Mouse (Mus musculus): Measurements from ENCODE around the gene Bckdhb. TPM values are rescaled to one million over a fixed set of nuclear protein-coding genes. Genes with fewer than 3 reads are reported as not detected.
"Not testable (repeated sequence)": the region's sequence is repeated elsewhere in the genome, so short reads cannot be mapped to it uniquely, and the experiment has no call there.

Gene Bckdhb
- polyA plus RNA-seq, 1 experiment from 2014 or later, result 66.3 TPM

DNA sequence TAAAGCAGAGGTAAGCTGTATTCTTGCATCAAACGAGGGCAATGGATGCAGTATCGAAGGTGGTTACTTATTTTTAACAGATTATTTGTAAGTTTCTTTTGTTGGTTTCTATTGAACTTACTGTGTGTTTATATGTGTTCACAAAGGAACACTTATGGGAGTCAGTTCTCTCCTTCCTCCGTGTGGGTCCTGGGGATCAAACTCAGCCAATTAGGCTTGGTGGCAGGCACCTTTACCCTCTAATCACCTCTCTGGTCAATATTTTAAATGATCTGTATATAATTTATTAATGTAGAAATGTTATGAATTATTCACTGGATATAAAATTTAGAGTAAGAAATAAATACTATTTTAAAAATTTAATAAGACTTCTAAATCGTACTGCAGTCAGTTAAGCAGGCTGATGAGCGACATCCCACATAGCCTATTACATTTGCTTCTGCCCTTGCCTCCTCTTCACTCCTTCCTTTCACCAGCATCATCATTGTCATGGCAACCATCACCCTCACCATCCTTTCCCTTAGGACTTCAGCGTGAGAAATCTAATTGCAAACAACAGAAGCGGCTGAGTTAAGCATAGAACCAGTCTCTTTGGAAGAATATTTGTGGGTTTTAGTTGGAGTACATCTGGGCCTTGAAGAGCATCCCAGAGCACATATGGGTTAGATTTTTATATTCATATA, 130.3 kb downstream of the Bckdhb start:
- Histone ChIP-seq H3K9ac (ENCODE audit: low read length) (no peak overlapping the region), H3K27ac (replicated peaks; ENCODE audit: low read depth, low read length) (no peak overlapping the region), H3K4me2 (ENCODE audit: low read depth, severe bottlenecking) (no peak overlapping the region), H3K9me3 (ENCODE audit: control insufficient read depth, low read length) (no peaks in the 10 kb centered on the region), H3K4me1 (ENCODE audit: control insufficient read depth, insufficient read depth, low read length) (no peaks in the 10 kb centered on the region), H3K4me3 (ENCODE audit: low read depth, low read length) (no peak overlapping the region), H3K36me3 (ENCODE audit: control insufficient read depth, insufficient read depth, low read length) (no peaks in the 10 kb centered on the region), H3K27me3 (ENCODE audit: control insufficient read depth, insufficient read depth, low read length) (no peaks in the 10 kb centered on the region)
- WGBS, result 87% methylated on average over 7 of the region's 7 CpGs
- ATAC-seq (ENCODE audit: insufficient number of reproducible peaks, low FRiP score, low TSS enrichment, low read depth) (no peak), DNase-seq (ENCODE audit: low spot score) (no peak)

DNA sequence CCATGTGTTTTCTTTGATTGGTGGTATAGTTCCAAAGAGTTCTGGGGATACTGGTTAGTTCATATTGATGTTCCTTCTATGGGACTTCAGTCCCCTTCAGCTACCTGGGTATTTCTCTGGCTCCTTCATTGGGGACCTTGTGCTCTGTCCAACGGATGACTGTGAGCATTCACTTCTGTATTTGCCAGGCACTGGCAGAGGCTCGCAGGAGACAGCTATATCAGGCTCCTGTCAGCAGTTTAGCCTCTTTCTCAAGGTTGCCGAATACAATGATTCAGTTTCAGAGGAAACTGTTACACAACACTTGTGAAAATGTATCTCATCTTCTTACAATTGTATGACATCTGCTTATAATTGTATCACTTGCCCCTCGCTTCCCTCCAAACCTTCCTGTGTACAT, 135.8 kb downstream of the Bckdhb start:
- H3K4me2 ChIP-seq (ENCODE audit: low read depth, severe bottlenecking); H3K27ac ChIP-seq (replicated peaks; ENCODE audit: low read depth, low read length); H3K4me1 ChIP-seq (ENCODE audit: control insufficient read depth, insufficient read depth, low read length); H3K27me3 ChIP-seq (ENCODE audit: control insufficient read depth, insufficient read depth, low read length); H3K9ac ChIP-seq (ENCODE audit: low read length); DNase-seq (ENCODE audit: low spot score); ATAC-seq (ENCODE audit: insufficient number of reproducible peaks, low FRiP score, low TSS enrichment, low read depth); H3K36me3 ChIP-seq (ENCODE audit: control insufficient read depth, insufficient read depth, low read length); H3K4me3 ChIP-seq (ENCODE audit: low read depth, low read length); H3K9me3 ChIP-seq (ENCODE audit: control insufficient read depth, low read length): not testable (repeated sequence)
- WGBS, result 88% methylated on average over 4 of the region's 4 CpGs

DNA sequence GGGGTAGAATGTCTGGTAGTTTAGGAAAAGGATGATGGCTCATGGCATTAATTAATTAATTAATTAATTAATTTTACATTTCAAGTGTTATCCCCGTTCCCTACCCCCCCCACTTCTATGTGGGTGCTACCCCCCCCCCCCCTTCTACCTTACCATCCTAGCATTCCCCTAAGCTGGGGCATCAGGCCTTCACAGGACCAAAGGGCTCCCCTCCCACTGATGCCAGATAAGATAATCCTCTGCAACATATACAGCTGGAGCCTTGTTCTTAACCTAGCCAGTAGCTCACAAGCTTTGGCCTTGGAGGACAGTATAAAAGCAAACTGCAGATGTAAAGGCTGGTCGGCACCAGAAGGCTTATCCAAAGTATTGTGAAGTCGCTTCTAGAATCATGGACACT, 138.7 kb downstream of the Bckdhb start:
- WGBS, result 92% methylated on average over 3 of the region's 3 CpGs
- Histone ChIP-seq H3K4me1 (ENCODE audit: control insufficient read depth, insufficient read depth, low read length) (no peaks in the 10 kb centered on the region), H3K9me3 (ENCODE audit: control insufficient read depth, low read length) (no peaks in the 10 kb centered on the region), H3K36me3 (ENCODE audit: control insufficient read depth, insufficient read depth, low read length) (no peaks in the 10 kb centered on the region), H3K4me2 (ENCODE audit: low read depth, severe bottlenecking) (no peak overlapping the region), H3K4me3 (ENCODE audit: low read depth, low read length) (no peak overlapping the region), H3K27me3 (ENCODE audit: control insufficient read depth, insufficient read depth, low read length) (no peaks in the 10 kb centered on the region), H3K27ac (replicated peaks; ENCODE audit: low read depth, low read length) (no peak overlapping the region), H3K9ac (ENCODE audit: low read length) (no peak overlapping the region)
- no peak for ATAC-seq (ENCODE audit: insufficient number of reproducible peaks, low FRiP score, low TSS enrichment, low read depth)
- no peak for DNase-seq (ENCODE audit: low spot score)

DNA sequence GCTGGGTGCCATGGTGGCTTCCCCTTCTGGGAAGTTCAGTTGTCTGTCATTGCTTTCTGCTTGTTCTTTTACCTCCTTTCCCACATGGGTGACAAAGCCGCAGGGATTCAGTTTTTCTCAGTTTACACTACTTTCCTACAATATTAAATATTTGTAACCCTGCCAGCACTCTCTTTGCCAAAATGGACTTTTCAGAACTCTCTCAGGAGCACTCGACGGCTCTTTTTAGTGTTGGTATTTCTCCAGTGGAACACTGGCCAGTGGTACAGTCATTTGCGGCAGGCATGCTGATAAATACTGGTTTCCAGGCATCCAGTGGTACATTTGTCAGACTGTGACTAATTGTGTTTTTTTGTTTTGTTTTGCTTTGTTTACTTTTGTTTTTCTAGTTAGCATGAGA, 139.2 kb downstream of the Bckdhb start:
- H3K27ac ChIP-seq (replicated peaks; ENCODE audit: low read depth, low read length), result no peak overlapping the region
- no peak overlapping the region for H3K4me3 ChIP-seq (ENCODE audit: low read depth, low read length)
- no peaks in the 10 kb centered on the region for H3K27me3 ChIP-seq (ENCODE audit: control insufficient read depth, insufficient read depth, low read length)
- ATAC-seq (ENCODE audit: insufficient number of reproducible peaks, low FRiP score, low TSS enrichment, low read depth) (no peak), DNase-seq (ENCODE audit: low spot score) (no peak)
- no peaks in the 10 kb centered on the region for H3K9me3 ChIP-seq (ENCODE audit: control insufficient read depth, low read length)
- H3K4me1 ChIP-seq (ENCODE audit: control insufficient read depth, insufficient read depth, low read length), result no peaks in the 10 kb centered on the region
- 95% methylated on average over 4 of the region's 4 CpGs for WGBS
- H3K9ac ChIP-seq (ENCODE audit: low read length), result no peak overlapping the region
- H3K36me3 ChIP-seq (ENCODE audit: control insufficient read depth, insufficient read depth, low read length), result no peaks in the 10 kb centered on the region
- no peak overlapping the region for H3K4me2 ChIP-seq (ENCODE audit: low read depth, severe bottlenecking)

DNA sequence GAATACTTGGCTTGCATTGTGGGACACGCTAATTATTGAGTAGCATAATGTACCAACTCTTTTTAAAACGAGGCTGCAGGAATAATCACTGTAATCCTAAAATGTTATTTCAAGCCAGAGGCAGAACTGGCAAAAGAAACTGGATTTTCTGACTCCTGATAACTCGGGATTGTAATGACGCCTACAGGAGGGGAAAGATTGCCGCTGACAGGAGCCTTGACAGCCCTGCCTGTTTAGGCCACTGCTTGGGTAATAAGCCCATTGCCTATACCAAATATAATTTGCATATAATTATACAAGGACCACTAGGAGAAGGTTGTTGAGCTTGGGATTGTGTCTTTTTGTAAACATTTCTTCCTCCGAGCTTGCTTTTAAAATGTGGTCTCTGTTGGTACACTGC, 145.3 kb downstream of the Bckdhb start:
- Histone ChIP-seq H3K4me1 (ENCODE audit: control insufficient read depth, insufficient read depth, low read length) (no peaks in the 10 kb centered on the region), H3K4me2 (ENCODE audit: low read depth, severe bottlenecking) (no peak overlapping the region), H3K27me3 (ENCODE audit: control insufficient read depth, insufficient read depth, low read length) (no peaks in the 10 kb centered on the region), H3K36me3 (ENCODE audit: control insufficient read depth, insufficient read depth, low read length) (no peaks in the 10 kb centered on the region), H3K9me3 (ENCODE audit: control insufficient read depth, low read length) (no peaks in the 10 kb centered on the region), H3K4me3 (ENCODE audit: low read depth, low read length) (no peak overlapping the region), H3K9ac (ENCODE audit: low read length) (no peak overlapping the region), H3K27ac (replicated peaks; ENCODE audit: low read depth, low read length) (no peak overlapping the region)
- DNase-seq (ENCODE audit: low spot score) (no peak), ATAC-seq (ENCODE audit: insufficient number of reproducible peaks, low FRiP score, low TSS enrichment, low read depth) (no peak)
- WGBS, result 78% methylated on average over 6 of the region's 6 CpGs

DNA sequence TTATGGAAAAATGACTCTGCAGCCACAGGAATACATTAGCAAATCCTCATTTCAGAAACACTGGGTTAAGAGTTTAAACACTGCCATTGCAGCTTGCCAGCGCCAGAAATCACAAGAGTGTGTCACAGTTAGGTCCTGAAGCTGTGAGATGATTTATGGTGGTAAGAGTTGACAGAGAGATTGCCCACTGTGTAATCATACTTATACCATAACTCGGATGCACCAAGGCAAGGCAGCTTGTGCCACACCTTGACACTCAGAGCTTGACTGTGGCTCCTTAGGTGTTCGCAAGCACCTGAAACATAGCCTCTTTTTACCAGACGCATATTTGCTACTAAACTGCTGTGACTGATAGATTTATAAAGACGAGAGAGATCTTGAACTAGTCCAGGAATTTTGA, 145.8 kb downstream of the Bckdhb start:
- no peak for ATAC-seq (ENCODE audit: insufficient number of reproducible peaks, low FRiP score, low TSS enrichment, low read depth)
- no peaks in the 10 kb centered on the region for H3K27me3 ChIP-seq (ENCODE audit: control insufficient read depth, insufficient read depth, low read length)
- H3K4me1 ChIP-seq (ENCODE audit: control insufficient read depth, insufficient read depth, low read length), result no peaks in the 10 kb centered on the region
- no peak for DNase-seq (ENCODE audit: low spot score)
- no peak overlapping the region for H3K9ac ChIP-seq (ENCODE audit: low read length)
- H3K9me3 ChIP-seq (ENCODE audit: control insufficient read depth, low read length), result no peaks in the 10 kb centered on the region
- H3K27ac ChIP-seq (replicated peaks; ENCODE audit: low read depth, low read length), result no peak overlapping the region
- H3K4me3 ChIP-seq (ENCODE audit: low read depth, low read length), result no peak overlapping the region
- no peaks in the 10 kb centered on the region for H3K36me3 ChIP-seq (ENCODE audit: control insufficient read depth, insufficient read depth, low read length)
- WGBS, result 62% methylated on average over 5 of the region's 5 CpGs
- no peak overlapping the region for H3K4me2 ChIP-seq (ENCODE audit: low read depth, severe bottlenecking)

DNA sequence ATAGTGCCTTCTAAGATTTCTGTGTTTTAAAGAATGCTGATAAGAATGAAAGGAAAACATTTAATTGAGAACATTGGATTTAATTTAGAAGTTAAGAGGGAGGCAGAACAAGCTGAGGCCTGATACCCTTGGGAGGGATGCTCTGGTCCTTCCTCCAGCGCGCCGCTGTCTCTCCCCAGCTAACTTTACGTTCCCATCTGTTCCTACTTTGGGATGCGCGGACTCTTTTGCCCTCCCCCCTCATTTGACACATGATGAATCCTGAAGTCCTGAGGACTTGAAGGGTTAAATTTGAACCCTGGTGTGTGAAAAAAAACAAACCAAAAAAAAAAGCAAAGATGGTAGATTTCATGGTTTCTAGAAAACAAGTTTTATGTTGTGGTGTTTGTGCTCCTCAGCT, 147.6 kb downstream of the Bckdhb start:
- no peak overlapping the region for H3K9ac ChIP-seq (ENCODE audit: low read length)
- no peak for DNase-seq (ENCODE audit: low spot score)
- H3K4me3 ChIP-seq (ENCODE audit: low read depth, low read length), result no peak overlapping the region
- H3K9me3 ChIP-seq (ENCODE audit: control insufficient read depth, low read length), result no peaks in the 10 kb centered on the region
- H3K36me3 ChIP-seq (ENCODE audit: control insufficient read depth, insufficient read depth, low read length), result no peaks in the 10 kb centered on the region
- WGBS, result 30% methylated on average over 6 of the region's 6 CpGs
- H3K4me1 ChIP-seq (ENCODE audit: control insufficient read depth, insufficient read depth, low read length), result no peaks in the 10 kb centered on the region
- H3K4me2 ChIP-seq (ENCODE audit: low read depth, severe bottlenecking), result no peak overlapping the region
- no peaks in the 10 kb centered on the region for H3K27me3 ChIP-seq (ENCODE audit: control insufficient read depth, insufficient read depth, low read length)
- ATAC-seq (ENCODE audit: insufficient number of reproducible peaks, low FRiP score, low TSS enrichment, low read depth), result no peak
- H3K27ac ChIP-seq (replicated peaks; ENCODE audit: low read depth, low read length), result no peak overlapping the region

DNA sequence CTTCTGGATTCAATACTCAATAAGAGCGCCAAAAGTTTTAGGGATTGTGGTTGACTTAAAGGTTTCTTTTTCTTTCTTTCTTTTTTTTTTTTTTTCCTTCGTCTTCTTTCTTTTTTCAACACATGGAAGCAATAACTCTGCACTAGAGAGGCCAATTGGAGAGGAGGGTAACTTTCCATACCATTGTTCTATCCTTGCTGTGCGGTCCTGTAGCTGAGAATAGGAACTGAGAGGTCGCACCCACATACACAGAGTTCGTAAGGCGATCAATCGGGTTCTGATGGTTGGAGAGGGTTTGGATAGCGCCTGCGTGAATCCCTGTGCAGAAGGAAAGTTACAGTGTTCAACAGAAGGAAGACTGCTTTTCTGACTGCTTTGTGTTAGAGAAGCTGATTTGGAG, 148.3 kb downstream of the Bckdhb start:
- no peak overlapping the region for H3K4me3 ChIP-seq (ENCODE audit: low read depth, low read length)
- no peak overlapping the region for H3K9ac ChIP-seq (ENCODE audit: low read length)
- no peak overlapping the region for H3K4me2 ChIP-seq (ENCODE audit: low read depth, severe bottlenecking)
- H3K27me3 ChIP-seq (ENCODE audit: control insufficient read depth, insufficient read depth, low read length), result no peaks in the 10 kb centered on the region
- no peaks in the 10 kb centered on the region for H3K9me3 ChIP-seq (ENCODE audit: control insufficient read depth, low read length)
- ATAC-seq (ENCODE audit: insufficient number of reproducible peaks, low FRiP score, low TSS enrichment, low read depth) (0 out of 2 replicates have a peak, but pooled peaks have one; percentile 9), DNase-seq (ENCODE audit: low spot score) (no peak)
- H3K36me3 ChIP-seq (ENCODE audit: control insufficient read depth, insufficient read depth, low read length), result no peaks in the 10 kb centered on the region
- no peak overlapping the region for H3K27ac ChIP-seq (replicated peaks; ENCODE audit: low read depth, low read length)
- H3K4me1 ChIP-seq (ENCODE audit: control insufficient read depth, insufficient read depth, low read length), result no peaks in the 10 kb centered on the region
- WGBS, result 57% methylated on average over 9 of the region's 9 CpGs

DNA sequence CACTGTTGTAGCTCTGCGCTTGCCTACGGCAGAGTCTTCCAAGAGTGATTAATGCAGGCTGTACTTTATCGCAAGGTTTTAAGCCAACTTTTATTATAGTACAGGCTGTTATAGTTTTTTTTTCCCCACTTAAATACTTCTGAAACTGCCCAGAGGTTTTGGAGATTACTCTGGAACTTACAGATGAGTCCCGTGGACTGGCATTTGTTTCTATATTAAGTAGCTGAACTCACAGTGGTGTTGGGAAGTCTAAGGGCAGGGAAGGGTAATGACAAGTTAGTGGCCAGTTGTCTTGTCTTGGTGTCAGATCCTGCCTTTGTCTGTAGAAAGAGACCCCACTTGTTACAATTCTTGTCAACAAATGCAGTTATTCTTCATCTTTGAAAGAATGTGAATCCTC, 158.6 kb downstream of the Bckdhb start:
- no peaks in the 10 kb centered on the region for H3K4me1 ChIP-seq (ENCODE audit: control insufficient read depth, insufficient read depth, low read length)
- H3K9me3 ChIP-seq (ENCODE audit: control insufficient read depth, low read length), result no peaks in the 10 kb centered on the region
- no peaks in the 10 kb centered on the region for H3K36me3 ChIP-seq (ENCODE audit: control insufficient read depth, insufficient read depth, low read length)
- H3K4me3 ChIP-seq (ENCODE audit: low read depth, low read length), result no peak overlapping the region
- no peak overlapping the region for H3K27ac ChIP-seq (replicated peaks; ENCODE audit: low read depth, low read length)
- WGBS, result 85% methylated on average over 4 of the region's 4 CpGs
- H3K4me2 ChIP-seq (ENCODE audit: low read depth, severe bottlenecking), result no peak overlapping the region
- ATAC-seq (ENCODE audit: insufficient number of reproducible peaks, low FRiP score, low TSS enrichment, low read depth) (no peak), DNase-seq (ENCODE audit: low spot score) (no peak)
- no peaks in the 10 kb centered on the region for H3K27me3 ChIP-seq (ENCODE audit: control insufficient read depth, insufficient read depth, low read length)
- H3K9ac ChIP-seq (ENCODE audit: low read length), result no peak overlapping the region

Data from limb, embryonic 11.5 days (tissue).